Mouse (Mus musculus): Measurements from ENCODE around the gene Mgrn1. TPM values are rescaled to one million over a fixed set of nuclear protein-coding genes. Genes with fewer than 3 reads are reported as not detected.
A peak's percentile ranks its signal among the peaks of the same experiment; 100 is the strongest.

The Mgrn1 gene
- total RNA-seq, 2 experiments from 2014 or later = 164 to 168 TPM

- DNase-seq (ENCODE audit: low spot score in 2 of 2) = peak; percentile 95 to 97
Measured at GRCm38 (mm10) chr16:4938989-4939388, 52.9 kb downstream of the Mgrn1 start.

GRCm38 (mm10) chr16:4939412-4939811 lies 53.4 kb downstream of the Mgrn1 start:
- DNase-seq (ENCODE audit: low spot score in 2 of 2) = peak in 1 of 2 experiments; percentile 41

GRCm38 (mm10) chr16:4940311-4940850 lies 54.3 kb downstream of the Mgrn1 start:
- DNase-seq (ENCODE audit: low spot score in 2 of 2) = no peak

GRCm38 (mm10) chr16:4941016-4941415 lies 55.0 kb downstream of the Mgrn1 start:
- no peak for DNase-seq (ENCODE audit: low spot score in 2 of 2)

- no peak for DNase-seq (ENCODE audit: low spot score in 2 of 2)
Measured at GRCm38 (mm10) chr16:4942868-4943267, 56.8 kb downstream of the Mgrn1 start.

- DNase-seq (ENCODE audit: low spot score in 2 of 2) = no peak
Measured at GRCm38 (mm10) chr16:4943431-4943830, 57.4 kb downstream of the Mgrn1 start.

- no peak for DNase-seq (ENCODE audit: low spot score in 2 of 2)
Measured at GRCm38 (mm10) chr16:4945415-4945814, 59.4 kb downstream of the Mgrn1 start.

- DNase-seq (ENCODE audit: low spot score in 2 of 2) = no peak
Measured at GRCm38 (mm10) chr16:4946155-4946554, 60.1 kb downstream of the Mgrn1 start.

- DNase-seq (ENCODE audit: low spot score in 2 of 2) = no peak
Measured at GRCm38 (mm10) chr16:4947378-4947777, 61.3 kb downstream of the Mgrn1 start.

- no peak for DNase-seq (ENCODE audit: low spot score in 2 of 2)
Measured at GRCm38 (mm10) chr16:4956609-4957008, 70.6 kb downstream of the Mgrn1 start.

- no peak for DNase-seq (ENCODE audit: low spot score in 2 of 2)
Measured at GRCm38 (mm10) chr16:4957446-4957845, 71.4 kb downstream of the Mgrn1 start.

GRCm38 (mm10) chr16:4960260-4960659 lies 74.2 kb downstream of the Mgrn1 start:
- DNase-seq (ENCODE audit: low spot score in 2 of 2) = peak in 1 of 2 experiments; percentile 12

GRCm38 (mm10) chr16:4963346-4963745 lies 77.3 kb downstream of the Mgrn1 start:
- no peak for DNase-seq (ENCODE audit: low spot score in 2 of 2)

GRCm38 (mm10) chr16:4963797-4964709 lies 78.0 kb downstream of the Mgrn1 start, which contains the start of gene Anks3:
Gene Anks3 (minus strand): TSS chr16:4964205.
- peak; percentile 97 to 98 for DNase-seq (ENCODE audit: low spot score in 2 of 2)

- no peak for DNase-seq (ENCODE audit: low spot score in 2 of 2)
Measured at GRCm38 (mm10) chr16:4964731-4965391, 78.8 kb downstream of the Mgrn1 start.

- peak in 1 of 2 experiments; percentile 17 for DNase-seq (ENCODE audit: low spot score in 2 of 2)
Measured at GRCm38 (mm10) chr16:4965392-4966129, 79.5 kb downstream of the Mgrn1 start.

GRCm38 (mm10) chr16:4968426-4968825 lies 82.4 kb downstream of the Mgrn1 start:
- DNase-seq (ENCODE audit: low spot score in 2 of 2) = no peak

- no peak for DNase-seq (ENCODE audit: low spot score in 2 of 2)
Measured at GRCm38 (mm10) chr16:4969055-4969843, 83.2 kb downstream of the Mgrn1 start.

GRCm38 (mm10) chr16:4971626-4972025 lies 85.6 kb downstream of the Mgrn1 start:
- DNase-seq (ENCODE audit: low spot score in 2 of 2) = no peak

- no peak for DNase-seq (ENCODE audit: low spot score in 2 of 2)
Measured at GRCm38 (mm10) chr16:4974521-4974920, 88.5 kb downstream of the Mgrn1 start.

Data from layer of hippocampus, postnatal 10 days (tissue).